Mouse (Mus musculus) B cell, adult 2 months (primary cell): ENCODE measurements around the gene Fam49a.
"Not testable (repeated sequence)": the region's sequence is repeated elsewhere in the genome, so short reads cannot be mapped to it uniquely, and the experiment has no call there.

ENCODE experiments used
- DNase-seq, 2 experiments: peaks; one replicate each; pipeline ENCODE4 v3.0.0; 2022

Fam49a gene

DNA sequence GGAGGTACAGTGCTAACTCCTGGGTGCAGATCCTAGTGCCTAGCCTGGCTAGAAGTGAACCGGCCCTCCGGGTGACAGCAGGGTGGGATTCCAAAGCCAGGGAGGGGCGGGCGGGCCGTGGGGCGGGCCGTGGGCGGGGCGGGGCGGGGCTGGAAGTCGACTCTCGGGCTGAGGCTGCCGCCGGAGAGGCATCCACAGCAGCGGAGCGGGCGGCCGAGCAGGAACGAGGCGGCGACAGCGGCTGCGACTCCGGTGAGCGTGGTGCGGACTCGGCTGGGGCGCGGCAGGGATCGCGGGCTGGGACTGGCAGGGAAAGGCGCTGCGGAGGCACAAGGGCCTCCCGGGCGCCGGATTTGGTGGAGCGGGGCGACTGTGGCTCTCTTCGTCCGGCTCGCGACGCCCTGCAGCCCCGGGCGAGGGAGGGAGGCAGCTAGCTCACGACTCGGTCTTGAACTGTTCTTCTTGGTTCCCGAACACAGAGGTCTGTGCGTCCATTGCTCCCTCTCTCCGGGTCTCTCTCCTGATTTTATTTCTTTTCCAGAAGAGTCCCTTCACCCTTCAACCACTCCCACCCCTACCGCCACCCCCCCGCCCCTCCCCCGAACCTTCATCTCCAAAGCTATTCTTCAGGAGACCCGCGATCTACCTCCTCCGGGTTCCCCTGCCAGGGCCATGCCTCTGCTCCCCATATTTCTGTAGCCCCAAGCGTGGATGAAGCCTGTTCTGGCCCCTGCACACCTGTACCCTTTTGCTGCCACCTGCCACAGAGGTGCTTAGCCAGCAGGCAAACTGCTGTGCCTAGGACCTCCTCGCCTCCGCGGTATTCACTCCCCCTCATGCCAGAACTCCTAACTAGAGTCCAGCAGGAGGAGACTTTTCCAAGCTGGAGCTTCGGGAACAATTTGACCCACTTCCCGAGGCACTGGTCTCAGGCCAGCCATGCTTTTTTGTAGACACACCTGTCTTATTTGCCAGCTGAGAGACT, at the start of gene Fam49a:
TSS of gene Fam49a (plus strand) at position 153 of the 985 bp plus-strand sequence.
- peak; percentile 60 to 70 for DNase-seq

DNA sequence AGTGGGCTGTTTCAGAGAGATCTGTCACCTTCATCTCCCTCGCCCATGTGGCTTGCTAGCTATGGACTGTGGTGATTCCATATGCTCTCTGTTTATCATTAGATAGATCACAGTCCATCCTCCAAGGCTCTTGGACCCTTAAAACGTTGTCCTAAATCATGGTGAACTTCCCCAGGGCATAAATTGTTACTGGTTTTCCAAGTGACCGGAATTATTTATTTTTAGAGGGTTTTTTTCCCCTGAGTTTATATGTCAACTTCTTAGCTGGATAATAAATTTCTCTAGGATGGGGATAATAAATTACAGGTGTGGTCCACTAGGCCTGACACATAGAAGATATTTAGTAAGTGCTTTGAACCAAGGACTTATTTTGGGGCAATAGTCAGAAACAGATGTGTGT, 48.4 kb upstream of the Fam49a start:
- no peak for DNase-seq

DNA sequence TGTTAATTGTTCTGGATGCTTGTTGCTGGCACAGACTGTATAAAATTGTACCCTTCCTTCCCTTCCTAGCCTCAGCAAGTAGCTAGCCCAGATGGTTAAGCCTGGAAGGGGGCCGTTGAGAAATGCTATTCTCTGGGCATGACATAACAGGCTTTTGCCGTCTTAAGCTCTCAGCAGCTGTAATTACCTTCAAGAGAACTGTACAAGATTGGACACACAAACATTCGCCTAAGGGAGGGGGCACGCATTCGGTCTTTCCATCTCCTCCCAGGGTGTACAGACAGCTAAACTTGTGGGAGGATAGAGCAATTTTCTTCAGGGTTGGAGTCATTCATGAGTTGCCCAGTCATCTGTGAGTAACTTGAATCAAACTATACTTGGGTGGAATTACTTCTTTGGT, 43.0 kb upstream of the Fam49a start:
- DNase-seq, result no peak

DNA sequence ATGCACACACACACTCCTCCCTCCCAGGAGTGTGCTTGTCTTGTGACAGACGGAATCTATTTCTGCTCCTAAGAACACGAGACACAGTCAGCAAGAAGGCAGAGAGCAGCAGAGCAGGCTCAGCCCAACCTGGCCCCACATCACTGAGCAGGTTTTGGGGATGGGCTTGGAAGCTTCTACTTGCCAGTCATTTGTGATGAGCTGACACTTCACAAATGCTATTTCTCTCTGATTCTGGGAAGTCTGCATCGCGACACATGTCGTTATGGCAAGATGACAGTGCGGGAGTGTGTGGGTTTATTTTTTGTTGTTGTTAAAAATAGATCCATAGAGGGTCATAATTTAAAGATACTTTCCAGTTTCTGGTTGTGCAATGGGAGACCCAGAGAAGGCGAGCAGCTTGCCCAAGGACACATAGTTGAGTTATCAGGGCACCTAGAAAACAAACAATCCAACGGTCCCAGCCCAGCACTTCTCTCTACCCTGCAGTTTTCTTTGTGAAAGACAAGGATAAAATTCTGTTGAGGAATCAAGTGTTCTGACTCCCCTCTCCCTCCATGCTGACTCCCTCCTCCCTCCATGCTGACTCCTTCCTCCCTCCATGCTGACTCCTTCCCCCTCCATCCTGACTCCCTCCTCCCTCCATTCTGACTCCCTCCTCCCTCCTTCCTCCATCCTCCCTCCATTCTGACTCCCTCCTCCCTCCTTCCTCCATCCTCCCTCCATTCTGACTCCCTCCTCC, 41.0 kb upstream of the Fam49a start:
- no peak for DNase-seq

DNA sequence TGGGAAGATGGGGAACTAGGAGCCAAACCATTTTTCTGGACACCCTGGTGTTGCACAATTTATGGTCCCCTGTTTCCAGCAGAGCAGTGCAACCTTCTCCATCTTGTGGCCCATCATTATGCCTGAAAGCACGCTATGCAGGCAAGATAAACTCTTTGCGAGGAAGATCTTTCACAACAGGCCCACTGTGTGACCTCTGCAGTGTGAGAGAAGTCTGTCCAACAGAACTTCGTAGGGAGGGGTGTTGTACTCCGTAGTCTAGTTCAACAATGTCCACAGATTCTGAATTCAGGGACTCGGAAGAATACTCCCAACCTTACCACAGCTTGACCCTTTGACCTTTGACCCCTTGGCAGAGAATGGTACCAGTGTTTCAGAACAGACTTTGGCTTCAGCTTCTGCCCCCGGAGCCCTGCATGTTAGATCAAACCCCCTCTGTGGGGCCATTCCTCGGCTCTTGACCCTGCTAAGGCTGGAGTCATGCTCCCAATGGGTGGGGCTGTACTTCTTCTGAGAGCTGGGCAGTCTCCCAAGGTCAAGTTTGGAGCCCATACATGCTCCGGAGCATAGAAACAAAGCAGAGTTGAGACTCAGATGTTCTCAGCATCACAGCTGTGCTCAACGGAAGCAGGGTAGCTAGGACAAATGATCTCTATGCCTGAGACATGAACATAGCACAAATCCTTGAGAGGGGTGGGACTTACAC, 39.2 kb upstream of the Fam49a start:
- DNase-seq, result no peak

DNA sequence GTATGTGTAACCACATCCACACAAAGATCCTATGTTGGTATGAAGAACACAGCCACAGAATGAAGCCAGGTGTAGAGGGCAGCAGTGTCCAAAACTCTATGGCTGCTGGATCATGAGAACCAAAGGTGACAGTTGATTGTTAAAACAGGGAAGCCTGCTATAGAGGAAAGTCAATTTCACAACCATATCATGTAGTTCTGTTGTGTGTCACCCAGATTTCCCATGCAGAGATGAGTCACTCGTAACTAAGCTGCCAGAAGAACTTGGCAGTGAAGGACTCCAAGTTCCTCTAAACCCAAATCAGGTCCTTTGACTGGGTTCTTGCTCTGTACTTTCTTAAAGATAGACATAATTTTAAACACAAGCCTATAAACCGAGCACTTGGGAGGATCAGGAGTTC, 38.6 kb upstream of the Fam49a start:
- no peak for DNase-seq

DNA sequence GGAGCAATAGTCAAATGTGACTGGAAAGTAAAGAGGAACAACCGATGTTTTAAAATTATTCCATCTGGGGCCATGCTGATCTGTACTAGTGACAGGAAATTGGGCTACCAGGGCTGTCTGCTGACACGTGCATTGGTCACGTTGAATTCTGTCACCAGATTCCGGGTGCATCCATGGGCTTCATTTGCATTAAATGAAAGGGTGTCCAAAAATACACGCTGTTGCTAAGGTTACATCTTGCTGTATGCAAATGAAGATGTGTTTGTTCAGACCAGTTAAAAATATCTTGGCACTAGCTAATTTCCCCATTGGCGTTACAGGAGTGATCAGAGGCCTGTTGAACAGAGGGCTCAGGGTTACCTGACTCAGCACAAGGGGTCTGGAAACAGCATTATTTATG, 36.2 kb upstream of the Fam49a start:
- DNase-seq, result peak; percentile 45 to 55

DNA sequence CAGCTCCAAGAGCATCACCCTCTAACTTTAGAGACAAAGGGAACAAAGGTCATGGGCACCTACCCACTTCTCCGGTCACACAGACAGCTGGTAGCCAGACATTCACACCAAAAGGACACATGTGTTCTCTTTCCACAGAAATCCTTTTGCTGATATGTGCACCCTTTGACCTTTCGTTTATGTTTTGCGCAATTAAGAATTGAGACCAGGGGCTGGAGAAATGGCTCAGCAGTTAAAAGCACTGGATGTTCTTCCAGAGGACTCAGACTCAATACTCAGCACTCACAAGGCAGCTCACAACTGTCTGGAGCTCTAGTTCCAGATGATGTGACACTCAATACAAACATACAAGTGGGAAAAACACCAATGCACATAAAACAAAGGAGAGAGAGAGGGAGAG, 34.3 kb upstream of the Fam49a start:
- no peak for DNase-seq

DNA sequence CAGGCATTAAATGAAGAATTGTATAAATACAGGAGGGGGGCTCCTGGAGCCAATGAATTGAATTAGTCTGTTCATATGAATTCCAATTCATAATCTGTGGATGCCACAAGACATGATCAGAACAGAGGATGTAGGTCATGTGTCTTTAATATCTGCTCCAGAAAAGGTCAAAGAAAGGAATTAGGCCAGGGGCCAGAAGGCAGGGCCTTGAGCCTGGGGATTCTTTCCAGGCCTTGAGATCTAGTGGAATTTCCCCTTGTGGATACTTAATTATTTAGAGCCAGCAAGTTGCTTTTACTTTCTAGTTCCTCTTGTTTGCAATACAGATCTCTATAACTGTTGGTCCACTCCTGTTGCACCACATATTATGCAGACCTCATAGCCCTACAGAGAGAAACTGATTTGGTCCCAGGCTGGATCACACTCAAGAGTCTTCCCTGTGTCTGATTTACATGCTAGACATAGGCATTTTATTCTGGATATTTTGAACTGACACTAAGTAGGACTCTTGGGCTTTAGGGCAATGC, 31.8 kb upstream of the Fam49a start:
- DNase-seq, result no peak

DNA sequence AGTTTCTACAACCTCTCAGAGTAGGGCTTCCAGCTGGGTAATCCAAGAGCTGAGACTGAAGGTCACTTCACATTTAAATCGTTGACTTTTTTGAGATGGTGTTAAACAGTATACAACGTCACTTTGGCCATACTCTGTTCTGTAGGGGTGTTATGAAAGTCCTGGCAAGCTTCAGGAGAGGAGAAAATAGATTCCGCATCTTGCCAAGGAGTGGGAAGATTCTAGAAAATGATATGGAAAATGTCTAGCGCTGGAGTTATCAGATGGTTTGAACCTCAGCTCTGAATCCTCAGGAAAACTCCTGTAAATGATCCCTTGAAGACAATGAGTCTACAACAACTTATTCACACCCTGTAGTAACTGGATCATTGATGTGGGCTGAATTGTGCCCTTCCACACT, 29.8 kb upstream of the Fam49a start:
- no peak for DNase-seq

DNA sequence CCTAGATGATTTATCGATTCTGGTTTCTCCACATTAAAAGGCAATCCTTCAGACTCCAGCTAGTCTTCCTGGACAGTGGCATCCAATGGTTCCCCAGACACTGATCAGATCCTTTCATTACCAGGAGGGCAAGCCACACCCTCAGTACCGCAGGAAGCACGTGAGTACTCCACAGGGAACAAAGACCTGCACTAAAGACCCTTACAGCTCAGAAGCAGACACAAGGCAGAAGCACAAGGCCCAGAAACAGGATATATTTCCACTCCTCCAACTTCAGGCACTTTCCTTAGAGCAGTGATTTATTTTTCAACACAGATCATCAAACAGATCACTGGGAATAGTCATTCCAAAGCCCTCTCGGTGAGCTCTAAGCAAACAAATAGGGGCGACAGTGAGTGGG, 25.0 kb upstream of the Fam49a start:
- DNase-seq, result no peak

DNA sequence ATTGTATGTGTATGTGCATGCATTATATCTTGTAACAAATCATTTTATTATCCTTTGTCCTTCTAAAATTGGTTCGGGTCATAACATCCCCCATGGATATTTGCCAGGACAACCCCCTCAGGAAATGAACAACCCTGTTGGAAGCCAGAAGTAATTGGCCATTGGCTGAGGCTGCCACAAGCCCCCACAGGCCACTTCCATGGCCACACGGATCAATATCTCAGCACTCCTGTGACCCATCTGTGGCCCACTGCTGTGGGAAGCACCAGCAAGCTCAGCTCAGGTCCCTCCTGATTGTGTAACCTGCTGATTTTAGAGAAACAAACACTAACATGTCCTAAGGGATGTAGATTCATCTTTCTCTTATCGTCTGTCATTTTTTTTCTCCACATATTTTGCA, 22.4 kb upstream of the Fam49a start:
- DNase-seq, result no peak

DNA sequence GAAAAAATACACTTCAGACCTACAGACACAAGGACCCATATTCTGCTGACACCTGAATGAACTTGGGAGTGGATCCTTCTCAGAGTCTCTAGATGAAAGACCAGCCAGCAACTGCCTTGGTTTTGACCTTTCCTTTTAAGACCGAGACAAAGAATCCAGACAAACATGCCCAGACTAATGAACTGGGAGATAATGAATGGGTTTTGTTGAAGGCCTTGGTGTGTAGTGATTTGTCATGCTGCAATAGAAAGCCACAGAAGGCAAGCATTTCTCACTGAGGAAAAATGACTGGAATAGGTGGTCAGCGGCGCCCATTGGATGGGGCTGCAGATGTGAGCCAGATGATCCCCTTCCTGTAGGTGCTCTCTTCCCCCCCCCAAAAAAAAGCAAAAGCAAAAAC, 18.8 kb upstream of the Fam49a start:
- no peak for DNase-seq

DNA sequence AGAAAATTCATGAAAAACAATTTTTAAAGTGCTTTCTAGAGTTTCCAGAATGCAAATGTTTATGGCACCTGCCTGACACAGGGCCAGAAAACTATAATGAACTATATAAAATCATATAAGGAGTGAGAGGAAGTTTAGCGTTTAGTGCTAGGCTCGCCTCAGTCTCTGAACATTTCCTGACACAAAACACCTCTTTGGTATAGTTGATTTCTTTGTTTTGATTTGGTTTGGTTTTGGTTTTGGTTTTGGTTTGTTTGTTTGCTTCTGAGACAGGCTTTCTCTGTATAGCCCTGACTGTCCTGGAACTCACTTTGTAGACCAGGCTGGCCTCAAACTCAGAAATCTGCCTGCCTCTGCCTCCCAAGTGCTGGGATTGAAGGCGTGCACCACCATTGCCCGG, 14.9 kb upstream of the Fam49a start:
- not testable (repeated sequence) for DNase-seq

DNA sequence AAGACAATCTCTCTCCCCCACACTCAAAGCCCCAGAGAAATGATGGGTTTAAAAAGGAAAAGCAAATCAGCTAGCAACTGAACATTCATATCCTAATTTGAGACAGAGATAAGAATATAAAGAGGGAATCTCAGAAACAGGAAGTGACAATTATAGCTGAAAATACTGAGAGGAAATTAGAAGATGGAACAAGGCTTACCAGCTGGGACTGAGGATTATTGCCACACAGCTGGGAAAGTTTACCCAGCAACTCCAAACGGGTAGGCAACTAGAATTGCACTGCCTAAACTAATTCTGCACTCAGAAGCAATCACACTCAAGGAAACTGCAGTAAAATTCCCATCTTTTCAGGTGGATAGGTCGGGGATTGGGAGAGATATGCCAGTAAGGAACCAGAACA, 12.4 kb upstream of the Fam49a start:
- DNase-seq, result no peak

DNA sequence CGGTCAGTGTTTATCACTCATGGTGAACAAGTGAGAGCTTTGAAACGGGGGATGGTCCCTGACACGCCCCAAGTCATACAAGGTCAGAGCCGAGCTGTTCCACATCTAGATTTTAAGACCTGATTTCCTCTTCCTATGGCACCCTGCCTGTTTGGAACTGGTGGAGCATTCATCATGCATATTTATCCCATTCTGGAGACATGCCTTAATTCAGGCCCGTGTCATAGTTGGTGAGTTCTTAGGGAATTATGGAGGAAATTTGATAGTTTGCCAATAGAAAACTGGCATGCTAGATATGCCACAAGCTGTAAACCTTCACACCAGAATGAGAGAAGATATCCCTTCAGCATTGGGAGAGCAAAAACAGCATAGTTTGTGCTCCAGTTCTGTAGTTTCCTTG, 8.4 kb upstream of the Fam49a start:
- no peak for DNase-seq

DNA sequence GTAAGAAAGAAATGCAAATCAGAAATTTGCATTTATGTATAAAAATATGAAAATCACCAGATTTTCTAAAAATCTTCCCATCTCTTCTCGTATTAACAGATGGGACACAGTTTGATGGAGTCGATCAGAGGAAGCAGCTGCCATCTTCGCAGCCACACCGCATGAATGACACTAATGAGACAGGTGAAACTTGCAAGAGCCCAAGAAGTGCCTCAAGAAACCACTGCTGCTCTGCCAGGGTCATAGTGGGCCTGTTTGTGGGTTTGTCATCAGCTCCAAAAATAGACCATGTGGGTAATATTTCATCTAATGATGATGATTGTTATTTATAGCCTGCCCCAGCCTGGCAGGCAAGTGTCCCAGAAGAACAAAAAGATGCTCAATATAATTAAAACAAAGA, 7.8 kb upstream of the Fam49a start:
- DNase-seq, result no peak

DNA sequence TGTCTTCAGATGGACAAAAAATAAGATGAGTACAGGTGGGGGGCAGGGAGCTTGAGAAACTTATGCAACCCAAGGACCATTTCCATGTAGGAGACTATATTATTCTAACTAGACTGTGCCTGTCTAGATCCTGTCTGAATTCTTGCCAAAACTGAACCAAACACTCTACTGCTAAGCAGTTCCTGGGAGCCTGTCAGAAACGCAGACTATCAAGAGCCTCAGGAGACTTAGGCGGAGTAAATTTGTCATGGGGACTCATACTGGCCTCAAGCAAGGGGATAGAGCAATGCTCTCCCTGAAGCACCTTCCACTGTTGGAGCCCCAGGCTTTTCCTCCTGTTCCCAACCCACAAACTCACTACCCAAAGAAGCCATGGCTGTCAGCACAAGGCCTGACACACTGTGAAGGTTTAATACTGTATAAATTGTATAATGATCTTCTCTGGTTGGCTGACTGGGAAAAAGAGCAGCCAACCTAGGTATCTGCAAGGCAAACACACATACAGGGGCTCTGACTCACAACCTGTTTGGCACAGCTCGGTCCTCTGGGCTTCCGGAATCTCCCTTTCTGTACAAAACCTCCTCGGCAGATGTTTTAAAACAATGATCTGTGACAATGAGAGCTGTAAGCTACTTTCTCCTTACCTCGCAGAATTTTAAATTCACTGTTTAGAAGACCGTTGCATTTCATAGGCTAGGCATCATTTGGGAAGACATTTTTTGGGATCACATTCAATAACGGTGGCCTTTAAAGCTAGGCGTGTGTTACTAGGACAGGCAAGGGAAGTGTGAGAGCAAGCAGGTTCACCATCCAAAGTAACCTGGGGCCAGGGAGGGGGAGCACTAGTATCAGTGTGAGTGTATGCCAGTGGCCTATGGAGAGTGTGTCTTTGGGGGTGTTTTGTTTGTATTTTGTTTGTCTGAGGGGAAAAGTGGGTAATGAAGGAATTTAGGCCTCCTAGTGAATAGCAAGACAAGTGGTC, 669 bp upstream of the Fam49a start:
- DNase-seq, result peak in 1 of 2 experiments; percentile 13

DNA sequence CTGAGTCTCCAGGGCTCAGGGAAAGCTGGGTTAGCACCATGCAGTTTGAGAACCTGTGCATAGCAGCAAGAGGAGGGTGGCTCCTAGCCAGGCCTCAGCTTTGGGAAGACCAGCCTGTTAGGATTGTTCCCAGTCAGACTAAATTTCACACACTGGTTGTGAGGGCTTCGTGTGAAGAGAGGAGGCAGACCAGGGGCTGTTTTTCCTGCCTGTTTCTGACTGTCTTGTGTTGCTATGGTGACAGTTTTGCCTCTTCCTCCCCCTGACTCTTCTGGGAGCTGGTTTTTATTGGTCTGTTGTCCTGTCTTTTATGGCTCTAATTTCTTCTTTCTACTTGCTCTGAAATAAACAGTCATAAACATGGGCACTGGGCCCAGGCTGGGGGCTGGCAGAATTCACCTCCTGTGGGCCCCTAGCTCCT, 1.4 kb downstream of the Fam49a start:
- DNase-seq, result peak; percentile 11 to 16

DNA sequence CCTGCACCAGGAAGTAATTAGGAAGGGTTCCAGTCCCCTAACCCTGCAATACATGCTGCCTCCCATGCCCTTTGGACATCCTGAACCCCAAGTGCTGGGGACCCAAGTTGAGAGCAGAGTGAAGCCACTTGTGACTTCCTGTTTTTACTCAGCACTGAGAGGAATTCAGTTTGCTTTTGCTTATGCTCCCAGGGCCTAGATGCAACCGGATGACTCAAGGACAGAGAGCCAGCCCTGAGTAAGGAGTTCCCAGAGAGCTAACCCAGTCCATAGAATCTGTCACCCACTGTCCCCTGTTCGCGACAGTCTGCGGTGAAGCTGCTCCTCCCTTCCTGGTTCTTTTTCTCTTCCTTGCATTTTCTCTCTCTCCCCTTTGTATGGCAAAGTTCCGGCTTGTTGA, 2.2 kb downstream of the Fam49a start:
- DNase-seq, result peak in 1 of 2 experiments; percentile 50

DNA sequence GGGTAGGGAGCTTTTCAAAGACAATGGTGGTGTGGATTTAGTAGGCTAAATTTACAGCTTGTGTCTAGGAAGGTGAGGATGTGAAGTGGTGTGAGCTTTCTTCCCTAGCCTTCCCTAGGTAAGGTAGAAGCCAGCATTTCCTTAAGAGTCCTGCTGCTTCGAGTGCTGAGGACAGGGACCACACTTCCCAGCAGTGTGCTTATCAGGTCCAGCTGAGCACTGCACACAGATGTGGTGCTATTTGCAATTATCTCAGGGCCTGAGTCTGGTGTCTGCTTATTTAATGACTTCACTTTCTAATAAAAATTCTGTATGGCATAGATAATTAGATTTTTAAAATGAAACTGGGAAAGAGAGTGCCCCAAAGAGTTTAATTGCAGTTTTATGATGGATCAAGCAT, 4.6 kb downstream of the Fam49a start:
- no peak for DNase-seq

DNA sequence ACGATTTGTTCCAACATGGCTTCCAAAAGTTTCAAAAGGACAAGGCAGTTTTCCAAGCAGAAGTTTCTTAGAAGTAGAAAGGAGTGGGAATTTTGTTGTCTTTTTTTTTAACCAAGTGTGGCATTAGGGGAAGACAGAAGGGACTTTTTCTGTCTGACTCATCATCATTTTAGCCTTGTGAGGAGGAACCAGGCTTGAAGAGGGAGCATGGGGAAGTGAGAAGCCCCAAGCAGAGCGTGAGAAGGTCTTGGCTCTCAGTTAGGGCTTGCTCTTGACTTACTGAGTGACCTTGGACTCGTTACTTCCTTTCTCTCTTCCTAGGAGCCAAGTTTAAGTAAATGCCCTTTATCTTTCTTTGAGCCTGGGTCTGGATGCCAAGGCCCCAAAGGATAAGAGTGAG, 8.6 kb downstream of the Fam49a start:
- peak; percentile 42 to 58 for DNase-seq
